Mouse (Mus musculus): ENCODE data around the gene Ndufs7. TPM values are rescaled to one million over a fixed set of nuclear protein-coding genes. Genes with fewer than 3 reads are reported as not detected.

Gene Ndufs7
- polyA plus RNA-seq, 1 experiment from 2014 or later, result 274 TPM

DNA sequence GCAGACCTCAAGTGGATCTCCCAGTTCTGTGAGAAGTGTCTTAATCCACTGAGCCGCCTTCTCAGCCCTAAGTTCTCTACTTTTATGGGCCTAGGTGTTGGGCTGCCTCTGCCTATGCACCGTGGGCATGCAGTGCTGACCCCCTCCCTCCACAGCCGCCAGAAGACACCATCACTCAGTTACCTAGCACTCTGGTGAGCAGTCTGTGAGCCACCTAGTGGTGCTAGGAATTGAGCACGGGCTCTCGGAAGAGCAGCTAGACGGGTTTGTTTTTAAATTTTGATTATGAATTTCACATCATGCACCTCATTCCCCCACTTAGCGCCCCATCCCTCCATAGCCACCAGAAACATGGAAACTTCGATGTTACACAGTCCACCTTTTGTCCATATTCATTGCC, 39.7 kb downstream of the Ndufs7 start:
- H3K36me3 ChIP-seq (ENCODE audit: control insufficient read depth, insufficient read depth, low read length), result peaks cover 59% of the 10 kb centered on the region

DNA sequence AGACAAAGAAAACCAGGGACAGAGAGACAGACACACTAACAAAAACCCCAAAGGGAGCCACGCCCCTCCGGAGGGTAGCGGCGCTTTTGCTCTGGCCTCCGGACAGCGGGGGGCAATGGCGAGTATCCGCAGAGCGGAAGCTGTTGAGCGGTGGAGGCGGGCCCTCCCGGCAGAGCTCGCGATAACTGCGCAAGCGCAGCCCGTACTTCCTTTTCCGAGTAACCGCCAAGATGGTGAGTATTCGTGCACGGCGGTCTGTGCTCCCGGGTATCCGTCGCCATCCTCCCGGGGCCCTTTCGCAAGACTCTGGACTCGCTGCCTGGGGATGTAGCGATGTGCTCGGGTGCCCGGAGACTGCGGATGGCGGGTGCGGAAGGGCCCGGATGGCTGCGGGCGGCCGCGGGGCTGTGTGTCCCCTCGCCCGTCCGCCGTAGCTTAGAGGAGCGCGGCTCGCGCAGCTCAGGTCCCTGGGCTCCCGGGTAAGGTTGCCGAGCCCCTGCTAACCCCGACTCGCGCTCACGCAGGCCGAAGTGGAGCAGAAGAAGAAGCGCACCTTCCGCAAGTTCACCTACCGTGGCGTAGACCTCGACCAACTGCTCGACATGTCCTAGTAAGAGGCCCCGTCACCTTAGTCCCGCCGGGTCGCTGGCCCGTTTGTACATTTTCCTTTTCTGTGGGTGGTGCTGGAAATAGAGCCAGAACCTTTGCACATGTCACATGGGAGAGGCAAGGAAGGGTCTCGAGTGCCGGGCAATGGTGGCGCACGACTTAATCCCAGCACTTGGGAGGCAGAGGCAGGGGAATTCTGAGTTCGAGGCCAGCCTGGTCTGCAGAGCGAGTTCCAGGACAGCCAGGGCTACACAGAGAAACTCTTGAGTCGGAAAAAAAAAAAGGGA, 43.6 kb downstream of the Ndufs7 start, which contains the start of gene Rps15:
Gene Rps15, plus strand, starts transcription at position 203 of the 896 bp plus-strand sequence.
- H3K4me2 ChIP-seq (ENCODE audit: low read length), result peak within 1 kb of the TSS; percentile 99

More for the DNA sequence above, 39.7 kb downstream of the Ndufs7 start:
- H3K9ac ChIP-seq (replicated peaks; ENCODE audit: low read length), result no peak overlapping the region
- no peaks in the 10 kb centered on the region for H3K27me3 ChIP-seq (ENCODE audit: control insufficient read depth, insufficient read depth, low read length)
- H3K4me3 ChIP-seq (replicated peaks; ENCODE audit: low read depth, low read length), result no peak overlapping the region
- no peak for ATAC-seq (ENCODE audit: low FRiP score, low TSS enrichment)
- H3K9me3 ChIP-seq (ENCODE audit: control insufficient read depth, low read length), result no peaks in the 10 kb centered on the region
- peaks cover 10% of the 10 kb centered on the region for H3K4me1 ChIP-seq (ENCODE audit: control insufficient read depth, insufficient read depth, low read length)
- DNase-seq, result no peak
- H3K4me2 ChIP-seq (ENCODE audit: low read length), result no peak overlapping the region
- H3K27ac ChIP-seq (replicated peaks; ENCODE audit: low read depth, low read length), result no peak overlapping the region
- 65% methylated on average over 8 of the region's 8 CpGs for WGBS

DNA sequence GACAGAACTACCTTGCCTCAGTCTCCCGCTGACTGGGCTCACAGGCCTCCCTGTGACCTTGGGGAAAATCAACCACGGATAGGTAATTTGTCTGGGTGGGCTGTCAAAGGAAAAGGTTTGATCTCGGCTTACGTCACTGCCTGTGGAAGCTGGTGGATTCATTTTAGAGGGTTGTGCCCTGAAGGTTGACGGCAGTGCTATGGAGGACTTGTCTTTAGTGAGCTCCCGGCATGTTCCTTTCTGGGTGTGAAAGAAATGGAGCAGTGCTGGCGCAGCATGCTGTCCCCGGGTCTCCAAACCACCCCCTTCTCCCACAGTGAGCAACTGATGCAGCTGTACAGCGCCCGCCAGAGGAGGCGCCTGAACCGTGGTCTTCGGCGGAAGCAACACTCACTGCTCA, 44.4 kb downstream of the Ndufs7 start:
- Histone ChIP-seq H3K4me2 (ENCODE audit: low read length) (peak overlapping the region; percentile 99), H3K9ac (replicated peaks; ENCODE audit: low read length) (peak overlapping the region; percentile 98), H3K4me1 (ENCODE audit: control insufficient read depth, insufficient read depth, low read length) (peaks cover 39% of the 10 kb centered on the region), H3K4me3 (replicated peaks; ENCODE audit: low read depth, low read length) (peak overlapping the region; percentile 85), H3K27ac (replicated peaks; ENCODE audit: low read depth, low read length) (no peak overlapping the region), H3K36me3 (ENCODE audit: control insufficient read depth, insufficient read depth, low read length) (peaks cover 31% of the 10 kb centered on the region), H3K27me3 (ENCODE audit: control insufficient read depth, insufficient read depth, low read length) (no peaks in the 10 kb centered on the region), H3K9me3 (ENCODE audit: control insufficient read depth, low read length) (no peaks in the 10 kb centered on the region)
- ATAC-seq (ENCODE audit: low FRiP score, low TSS enrichment) (no peak), DNase-seq (no peak)
- WGBS, result 21% methylated on average over 14 of the region's 14 CpGs

More for the DNA sequence above, 43.6 kb downstream of the Ndufs7 start, which contains the start of gene Rps15:
- peak; percentile 99 for DNase-seq
- peaks cover 31% of the 10 kb centered on the region for H3K4me1 ChIP-seq (ENCODE audit: control insufficient read depth, insufficient read depth, low read length)
- WGBS, result under 1% methylated on average over 72 of the region's 72 CpGs
- peaks cover 37% of the 10 kb centered on the region for H3K36me3 ChIP-seq (ENCODE audit: control insufficient read depth, insufficient read depth, low read length)
- H3K4me3 ChIP-seq (replicated peaks; ENCODE audit: low read depth, low read length), result peak within 1 kb of the TSS; percentile 85
- H3K9me3 ChIP-seq (ENCODE audit: control insufficient read depth, low read length), result no peaks in the 10 kb centered on the region
- peak; percentile 81 for ATAC-seq (ENCODE audit: low FRiP score, low TSS enrichment)
- peak within 1 kb of the TSS; percentile 94 for H3K27ac ChIP-seq (replicated peaks; ENCODE audit: low read depth, low read length)
- peak within 1 kb of the TSS; percentile 98 for H3K9ac ChIP-seq (replicated peaks; ENCODE audit: low read length)
- no peaks in the 10 kb centered on the region for H3K27me3 ChIP-seq (ENCODE audit: control insufficient read depth, insufficient read depth, low read length)

DNA sequence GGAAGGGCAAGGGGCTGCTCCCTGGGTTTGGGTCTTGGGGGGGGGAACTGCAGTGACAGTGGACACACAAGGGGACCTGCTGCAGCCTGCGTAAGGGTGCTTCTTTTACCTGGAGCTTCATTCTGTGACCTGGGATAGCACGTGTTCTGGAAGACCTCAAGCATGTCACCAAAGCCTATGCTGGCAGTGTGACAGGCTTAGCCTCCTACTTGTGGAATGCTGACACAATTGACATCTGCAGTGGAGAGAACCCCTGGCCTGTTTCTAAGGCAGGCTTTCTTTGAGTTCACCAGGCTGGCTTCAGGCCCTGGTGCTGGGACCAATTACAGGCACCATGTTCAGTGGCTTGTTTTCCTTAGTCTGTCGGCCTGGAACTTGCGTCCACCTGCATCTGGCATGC, 45.4 kb downstream of the Ndufs7 start:
- no peak for DNase-seq
- Histone ChIP-seq H3K36me3 (ENCODE audit: control insufficient read depth, insufficient read depth, low read length) (peaks cover 22% of the 10 kb centered on the region), H3K4me3 (replicated peaks; ENCODE audit: low read depth, low read length) (no peak overlapping the region; the same call in 1 of the 2 replicates), H3K9ac (replicated peaks; ENCODE audit: low read length) (0 out of 2 replicates have a peak overlapping the region, but pooled peaks have one; percentile 12), H3K4me2 (ENCODE audit: low read length) (peak overlapping the region; percentile 99; the same call in 1 of the 2 replicates), H3K9me3 (ENCODE audit: control insufficient read depth, low read length) (no peaks in the 10 kb centered on the region), H3K27ac (replicated peaks; ENCODE audit: low read depth, low read length) (no peak overlapping the region), H3K4me1 (ENCODE audit: control insufficient read depth, insufficient read depth, low read length) (peaks cover 43% of the 10 kb centered on the region), H3K27me3 (ENCODE audit: control insufficient read depth, insufficient read depth, low read length) (no peaks in the 10 kb centered on the region)
- ATAC-seq (ENCODE audit: low FRiP score, low TSS enrichment), result no peak
- 73% methylated on average over 4 of the region's 4 CpGs for WGBS

DNA sequence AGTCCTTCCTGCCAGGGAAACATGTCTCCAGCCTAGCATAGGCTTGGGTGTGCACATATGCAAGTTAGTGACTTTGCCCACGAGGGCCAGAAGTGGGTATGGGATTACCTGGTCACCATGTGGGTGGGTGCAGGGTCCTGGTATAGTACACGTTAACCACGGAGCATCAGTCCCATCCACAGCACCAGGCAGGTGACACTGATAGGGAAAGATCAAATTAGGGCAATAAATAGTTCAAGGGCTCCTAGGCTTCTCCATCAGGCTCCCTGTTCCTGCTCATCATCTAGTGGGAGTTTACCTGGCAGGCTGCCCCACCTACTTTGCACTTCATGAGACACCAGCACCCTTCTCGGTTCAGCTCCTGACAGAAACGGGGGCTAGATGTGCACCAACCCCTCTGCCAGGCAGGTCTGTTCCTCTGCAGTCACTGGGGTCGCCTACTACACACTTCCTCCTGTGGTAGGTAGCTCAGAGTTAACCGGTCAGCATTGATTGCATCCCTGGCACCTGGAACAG, 45.9 kb downstream of the Ndufs7 start:
- peaks cover 21% of the 10 kb centered on the region for H3K36me3 ChIP-seq (ENCODE audit: control insufficient read depth, insufficient read depth, low read length)
- no peak overlapping the region for H3K4me3 ChIP-seq (replicated peaks; ENCODE audit: low read depth, low read length)
- peaks cover 43% of the 10 kb centered on the region for H3K4me1 ChIP-seq (ENCODE audit: control insufficient read depth, insufficient read depth, low read length)
- peak overlapping the region; percentile 96 for H3K4me2 ChIP-seq (ENCODE audit: low read length)
- 44% methylated on average over 7 of the region's 7 CpGs for WGBS
- DNase-seq (no peak), ATAC-seq (ENCODE audit: low FRiP score, low TSS enrichment) (no peak)
- peak overlapping the region; percentile 60 for H3K9ac ChIP-seq (replicated peaks; ENCODE audit: low read length)
- H3K27me3 ChIP-seq (ENCODE audit: control insufficient read depth, insufficient read depth, low read length), result no peaks in the 10 kb centered on the region
- H3K27ac ChIP-seq (replicated peaks; ENCODE audit: low read depth, low read length), result peak overlapping the region; percentile 99; the same call in 1 of the 2 replicates
- no peaks in the 10 kb centered on the region for H3K9me3 ChIP-seq (ENCODE audit: control insufficient read depth, low read length)

DNA sequence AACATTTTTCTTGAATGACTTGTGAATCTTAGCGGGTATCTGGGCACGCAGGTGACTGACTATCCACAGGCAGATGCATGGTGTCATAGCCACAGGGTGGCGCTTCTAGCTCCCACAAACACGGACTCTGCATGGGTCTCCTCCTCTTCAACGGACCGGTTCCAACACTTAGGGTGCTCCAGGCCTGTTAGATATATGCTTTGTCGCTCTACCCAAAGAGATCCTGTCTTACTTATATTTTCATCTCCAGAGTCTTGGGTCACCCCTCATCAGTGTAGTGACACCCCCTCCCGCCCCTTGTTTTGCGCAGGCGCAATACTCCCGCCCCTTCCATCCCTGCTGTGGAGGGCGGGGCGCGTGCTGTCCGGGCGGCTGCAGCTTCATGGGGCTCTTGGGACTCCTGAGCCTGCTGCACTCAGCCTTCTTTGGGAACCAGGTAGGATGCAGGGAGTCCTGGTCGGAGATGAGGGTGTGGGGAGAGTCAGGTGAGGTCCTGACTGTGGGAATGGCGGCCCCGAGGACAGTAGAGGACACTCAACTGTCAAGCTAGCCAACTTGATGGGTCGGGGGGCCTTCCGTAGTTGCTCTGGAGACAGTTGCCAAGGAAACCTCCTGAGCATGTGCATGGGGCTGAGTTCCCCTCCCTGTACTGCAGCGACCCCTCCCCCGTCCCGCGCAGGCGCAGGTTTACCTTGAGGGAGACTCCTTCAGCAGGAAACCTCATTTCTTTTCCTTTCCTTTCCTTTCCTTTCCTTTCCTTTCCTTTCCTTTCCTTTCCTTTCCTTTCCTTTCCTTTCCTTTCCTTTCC, 46.9 kb downstream of the Ndufs7 start, which contains the start of gene Apc2:
Gene Apc2, plus strand, starts transcription at position 360 of the 808 bp plus-strand sequence.
- peak; percentile 47 for ATAC-seq (ENCODE audit: low FRiP score, low TSS enrichment)

DNA sequence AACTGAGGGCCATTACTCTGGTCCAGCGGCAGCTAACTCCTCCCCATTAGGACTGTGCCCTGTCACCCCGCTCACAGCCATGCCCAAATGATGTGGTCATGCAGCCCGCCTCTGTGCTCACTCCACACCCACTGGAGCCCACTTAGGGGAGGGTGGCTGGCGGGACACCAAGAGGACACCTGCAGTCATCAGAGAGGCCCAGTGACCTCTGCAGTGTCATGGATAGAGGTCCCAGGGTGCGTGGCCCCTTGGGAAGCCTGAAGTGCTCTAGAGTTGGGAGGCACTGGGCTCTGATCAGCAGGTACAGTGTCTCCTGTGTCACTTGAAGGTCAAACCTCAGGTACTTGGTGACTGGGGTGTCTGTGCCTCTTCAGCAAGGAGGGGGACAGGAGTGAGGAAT, 47.9 kb downstream of the Ndufs7 start:
- H3K36me3 ChIP-seq (ENCODE audit: control insufficient read depth, insufficient read depth, low read length), result peaks cover 21% of the 10 kb centered on the region
- peak overlapping the region; percentile 60 for H3K9ac ChIP-seq (replicated peaks; ENCODE audit: low read length)
- ATAC-seq (ENCODE audit: low FRiP score, low TSS enrichment), result no peak
- peak overlapping the region; percentile 99 for H3K27ac ChIP-seq (replicated peaks; ENCODE audit: low read depth, low read length)
- H3K9me3 ChIP-seq (ENCODE audit: control insufficient read depth, low read length), result no peaks in the 10 kb centered on the region
- peak overlapping the region; percentile 96 for H3K4me2 ChIP-seq (ENCODE audit: low read length)
- no peak for DNase-seq
- H3K27me3 ChIP-seq (ENCODE audit: control insufficient read depth, insufficient read depth, low read length), result no peaks in the 10 kb centered on the region
- H3K4me3 ChIP-seq (replicated peaks; ENCODE audit: low read depth, low read length), result peak overlapping the region; percentile 42
- 91% methylated on average over 5 of the region's 5 CpGs for WGBS
- H3K4me1 ChIP-seq (ENCODE audit: control insufficient read depth, insufficient read depth, low read length), result peaks cover 53% of the 10 kb centered on the region

More for the DNA sequence above, 46.9 kb downstream of the Ndufs7 start, which contains the start of gene Apc2:
- Histone ChIP-seq H3K4me3 (replicated peaks; ENCODE audit: low read depth, low read length) (peak within 1 kb of the TSS; percentile 42), H3K4me2 (ENCODE audit: low read length) (peak within 1 kb of the TSS; percentile 96), H3K9ac (replicated peaks; ENCODE audit: low read length) (peak within 1 kb of the TSS; percentile 60), H3K36me3 (ENCODE audit: control insufficient read depth, insufficient read depth, low read length) (peaks cover 21% of the 10 kb centered on the region), H3K27me3 (ENCODE audit: control insufficient read depth, insufficient read depth, low read length) (no peaks in the 10 kb centered on the region), H3K27ac (replicated peaks; ENCODE audit: low read depth, low read length) (peak within 1 kb of the TSS; percentile 99), H3K9me3 (ENCODE audit: control insufficient read depth, low read length) (no peaks in the 10 kb centered on the region), H3K4me1 (ENCODE audit: control insufficient read depth, insufficient read depth, low read length) (peaks cover 48% of the 10 kb centered on the region)
- DNase-seq, result peak; percentile 95
- 1% methylated on average over 26 of the region's 26 CpGs for WGBS

DNA sequence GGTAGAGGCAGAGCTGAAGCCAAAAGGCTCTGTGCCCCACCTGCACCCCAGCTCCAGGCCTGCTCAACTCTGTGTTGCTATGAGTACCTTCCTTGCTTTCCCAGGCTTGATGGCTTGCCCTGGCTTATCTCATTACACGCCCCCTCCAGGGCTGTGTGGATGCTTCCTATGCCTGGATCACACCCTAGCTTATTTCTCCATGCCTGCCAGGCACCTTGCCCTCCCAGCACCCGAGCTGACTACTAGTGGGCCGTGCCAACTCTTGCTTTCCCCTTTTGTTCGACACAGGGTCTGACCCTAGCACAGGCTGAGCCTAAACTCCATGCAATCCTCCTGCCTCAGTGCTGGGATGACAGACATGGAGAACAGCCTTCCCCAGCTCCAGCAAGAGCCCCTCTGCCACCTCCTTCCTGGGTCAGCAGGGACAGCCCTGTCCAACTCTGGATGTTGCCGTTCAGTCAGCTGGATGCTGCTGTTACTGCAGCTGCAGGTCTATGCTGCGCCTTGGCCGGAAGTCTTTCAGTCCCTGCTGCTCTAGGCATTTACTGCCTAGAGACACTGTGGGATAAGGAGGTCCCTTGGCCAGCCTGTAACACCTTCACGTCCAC, 48.7 kb downstream of the Ndufs7 start:
- WGBS, result 66% methylated on average over 8 of the region's 8 CpGs
- H3K4me2 ChIP-seq (ENCODE audit: low read length), result peak overlapping the region; percentile 96
- peaks cover 59% of the 10 kb centered on the region for H3K4me1 ChIP-seq (ENCODE audit: control insufficient read depth, insufficient read depth, low read length)
- H3K36me3 ChIP-seq (ENCODE audit: control insufficient read depth, insufficient read depth, low read length), result peaks cover 29% of the 10 kb centered on the region
- peak overlapping the region; percentile 60; the same call in 1 of the 2 replicates for H3K9ac ChIP-seq (replicated peaks; ENCODE audit: low read length)
- H3K27ac ChIP-seq (replicated peaks; ENCODE audit: low read depth, low read length), result peak overlapping the region; percentile 99
- ATAC-seq (ENCODE audit: low FRiP score, low TSS enrichment), result no peak
- no peaks in the 10 kb centered on the region for H3K27me3 ChIP-seq (ENCODE audit: control insufficient read depth, insufficient read depth, low read length)
- peak overlapping the region; percentile 10; the same call in 1 of the 2 replicates for H3K4me3 ChIP-seq (replicated peaks; ENCODE audit: low read depth, low read length)
- no peak for DNase-seq
- no peaks in the 10 kb centered on the region for H3K9me3 ChIP-seq (ENCODE audit: control insufficient read depth, low read length)
